Mouse (Mus musculus) heart, embryonic 11.5 days (tissue): ENCODE measurements at regions not wholly inside any gene's neighbourhood (a gene's known extent, or its start where the extent isn't known, plus 50 kb on each side); places are given as distances from the start of the nearest gene placed in this dataset.

Source experiments
- ATAC-seq: fragments of 200-750 bp; cut with Nextera tagmentation; replicated peaks from 2 replicates; pipeline ENCODE4 v1.8.0; 2017; ENCODE audit warnings: moderate library complexity; ENCODE audit not compliant: insufficient number of reproducible peaks, low FRiP score, low TSS enrichment
- H3K27ac ChIP-seq: fragments of 300-500 bp; sonication (generic); 2 replicates; pipeline ENCODE4 v1.5.1; 2014; ENCODE audit warnings: mild to moderate bottlenecking, low read depth, low read length
- H3K27me3 ChIP-seq: fragments of 300-500 bp; sonication (generic); 2 replicates; pipeline ENCODE4 v1.6.1; 2014; ENCODE audit warnings: mild to moderate bottlenecking, low read length, mixed read lengths; ENCODE audit not compliant: control insufficient read depth, insufficient read depth
- H3K36me3 ChIP-seq: fragments of 300-500 bp; sonication (generic); 2 replicates; pipeline ENCODE4 v1.6.1; 2014; ENCODE audit warnings: mild to moderate bottlenecking, low read length, moderate library complexity, mixed read lengths; ENCODE audit not compliant: control insufficient read depth, insufficient read depth
- H3K4me1 ChIP-seq: fragments of 300-500 bp; sonication (generic); 2 replicates; pipeline ENCODE4 v1.6.1; 2014; ENCODE audit warnings: low read length; ENCODE audit not compliant: control insufficient read depth, insufficient read depth
- H3K4me2 ChIP-seq: fragments of 300-500 bp; sonication (generic); 2 replicates; pipeline ENCODE4 v1.6.1; 2014; ENCODE audit warnings: mild to moderate bottlenecking, moderate library complexity
- H3K4me3 ChIP-seq: fragments of 300-500 bp; sonication (generic); 2 replicates; pipeline ENCODE4 v1.5.1; 2014; ENCODE audit warnings: low read depth, low read length
- H3K9ac ChIP-seq: fragments of 300-500 bp; sonication (generic); 2 replicates; pipeline ENCODE4 v1.6.1; 2014; ENCODE audit warnings: mild to moderate bottlenecking, low read depth, low read length, moderate library complexity
- H3K9me3 ChIP-seq: fragments of 300-500 bp; sonication (generic); replicated peaks from 2 replicates; pipeline ENCODE4 v1.6.1; 2016; ENCODE audit warnings: low read length; ENCODE audit not compliant: control insufficient read depth
- WGBS: fragments of 180-500 bp; shearing (Covaris S2); extraction: QIAGEN DNeasy Blood & Tissue Kit; methylation state at CpG from one replicate; pipeline ENCODE4 v1.1.7; 2014; ENCODE audit not compliant: insufficient replicate concordance; 5-methylcytosine and 5-hydroxymethylcytosine counted together

- Histone ChIP-seq H3K27ac (no peak overlapping the region), H3K4me3 (no peak overlapping the region), H3K4me1 (no peaks in the 10 kb centered on the region), H3K4me2 (no peak overlapping the region), H3K36me3 (no peaks in the 10 kb centered on the region), H3K9ac (no peak overlapping the region), H3K27me3 (no peaks in the 10 kb centered on the region), H3K9me3 (no peaks in the 10 kb centered on the region)
- no peak for ATAC-seq
- WGBS: 84% methylated on average over 2 of the region's 2 CpGs
Observed at GRCm38 (mm10) chr15:40068051-40068450, 66.1 kb upstream of the 9330182O14Rik start.

GRCm38 (mm10) chr15:40075334-40075893, 58.8 kb upstream of the 9330182O14Rik start:
- no peaks in the 10 kb centered on the region for H3K27me3 ChIP-seq
- ATAC-seq: no peak
- H3K9ac ChIP-seq: no peak overlapping the region
- WGBS: 49% methylated on average over 3 of the region's 3 CpGs
- H3K36me3 ChIP-seq: no peaks in the 10 kb centered on the region
- no peak overlapping the region for H3K4me3 ChIP-seq
- H3K4me1 ChIP-seq: no peaks in the 10 kb centered on the region
- H3K4me2 ChIP-seq: no peak overlapping the region
- H3K9me3 ChIP-seq: no peaks in the 10 kb centered on the region
- no peak overlapping the region for H3K27ac ChIP-seq

GRCm38 (mm10) chr15:40079872-40080271, 54.3 kb upstream of the 9330182O14Rik start:
- 85% methylated on average over 6 of the region's 6 CpGs for WGBS
- Histone ChIP-seq H3K4me3 (no peak overlapping the region), H3K4me2 (no peak overlapping the region), H3K4me1 (no peaks in the 10 kb centered on the region), H3K9ac (no peak overlapping the region), H3K27me3 (no peaks in the 10 kb centered on the region), H3K9me3 (no peaks in the 10 kb centered on the region), H3K27ac (no peak overlapping the region), H3K36me3 (no peaks in the 10 kb centered on the region)
- ATAC-seq: no peak
